Comparison of ENCODE assay signal across 23 mouse cellular contexts in genomic region chr11:22500771-22501566, GRCm38 (mm10). TPM values are rescaled to one million over a fixed set of nuclear protein-coding genes. Genes with fewer than 3 reads are reported as not detected.
DNase-seq lines count a peak whose midpoint lies in the region; ATAC-seq and TF ChIP-seq lines count a peak whose summit lies in the region.
"Had no signal": no experiment of that assay in that cellular context is flagged by ENCODE, and none has a peak within 500 bp of the region (broad histone marks: within the 10 kb centered on the region; RNA-seq: fewer than 3 reads in every experiment).

No protein-coding gene starts in this region.

- no peak overlapping the region for H3K9ac ChIP-seq in intestine, postnatal 0 days (ENCODE audit: low read depth, low read length)
- no peak overlapping the region for H3K9ac ChIP-seq in intestine, embryonic 16.5 days (ENCODE audit: low read depth, low read length)
- no peak overlapping the region for H3K9ac ChIP-seq in lung, embryonic 14.5 days
- H3K9ac ChIP-seq: forebrain, embryonic 13.5 days; hindbrain, embryonic 13.5 days had no signal

- H3K4me2 ChIP-seq in intestine, postnatal 0 days (replicated peaks; ENCODE audit: low read depth), result no peak overlapping the region
- H3K4me2 ChIP-seq in intestine, embryonic 16.5 days (ENCODE audit: low read depth, low read length), result no peak overlapping the region
- no peak overlapping the region for H3K4me2 ChIP-seq in lung, embryonic 14.5 days
- H3K4me2 ChIP-seq: forebrain, embryonic 13.5 days; heart, embryonic 11.5 days; hindbrain, embryonic 13.5 days had no signal

- H3K4me3 ChIP-seq in intestine, postnatal 0 days (ENCODE audit: low read depth, low read length), result no peak overlapping the region
- H3K4me3 ChIP-seq in intestine, embryonic 16.5 days (ENCODE audit: low read length), result no peak overlapping the region
- no peak overlapping the region for H3K4me3 ChIP-seq in lung, embryonic 14.5 days (ENCODE audit: low read depth, low read length)
- H3K4me3 ChIP-seq: forebrain, embryonic 10.5 days; forebrain, embryonic 13.5 days; hindbrain, embryonic 10.5 days; hindbrain, embryonic 13.5 days had no signal

- peak; percentile 20 for DNase-seq in lung, embryonic 14.5 days
- DNase-seq in lung, postnatal 10 days, result no peak
- DNase-seq in lung, postnatal 36 days, result peak; percentile 17
- DNase-seq in lung, postnatal 4 days, result no peak
- peak; percentile 38 for DNase-seq in R1 (ENCODE audit: low read depth, low spot score)
- DNase-seq: adrenal gland, postnatal 10 days; adrenal gland, postnatal 36 days; cerebellum, adult 18-20 months; cerebellum, adult 9-10 months; cerebellum, postnatal 14 days; gastrocnemius, postnatal 10 days; gastrocnemius, postnatal 36 days; heart, postnatal 36 days had no signal

- H3K4me1 ChIP-seq in intestine, postnatal 0 days (replicated peaks; ENCODE audit: control insufficient read depth, insufficient read depth, low read length), result no peaks in the 10 kb centered on the region
- no peaks in the 10 kb centered on the region for H3K4me1 ChIP-seq in intestine, embryonic 16.5 days (ENCODE audit: control insufficient read depth, insufficient read depth, low read length)
- no peaks in the 10 kb centered on the region for H3K4me1 ChIP-seq in lung, embryonic 14.5 days (ENCODE audit: insufficient read depth)
- H3K4me1 ChIP-seq: forebrain, embryonic 10.5 days; forebrain, embryonic 13.5 days; hindbrain, embryonic 10.5 days; hindbrain, embryonic 13.5 days had no signal

- 71% methylated on average over 9 of the region's 9 CpGs for WGBS in intestine, postnatal 0 days
- WGBS in intestine, embryonic 16.5 days, result 65% methylated on average over 9 of the region's 9 CpGs
- 63% methylated on average over 9 of the region's 9 CpGs for WGBS in lung, embryonic 14.5 days

- H3K36me3 ChIP-seq in intestine, postnatal 0 days (ENCODE audit: control insufficient read depth, insufficient read depth), result no peaks in the 10 kb centered on the region
- H3K36me3 ChIP-seq in intestine, embryonic 16.5 days (ENCODE audit: control insufficient read depth, insufficient read depth, low read length), result no peaks in the 10 kb centered on the region
- no peaks in the 10 kb centered on the region for H3K36me3 ChIP-seq in lung, embryonic 14.5 days (ENCODE audit: insufficient read depth)
- H3K36me3 ChIP-seq: forebrain, embryonic 10.5 days; hindbrain, embryonic 10.5 days had no signal

- H3K27ac ChIP-seq in intestine, postnatal 0 days (ENCODE audit: low read depth, low read length), result no peak overlapping the region
- H3K27ac ChIP-seq in intestine, embryonic 16.5 days (ENCODE audit: low read length), result no peak overlapping the region
- no peak overlapping the region for H3K27ac ChIP-seq in lung, embryonic 14.5 days (ENCODE audit: low read depth)
- H3K27ac ChIP-seq: forebrain, embryonic 10.5 days; forebrain, embryonic 13.5 days; hindbrain, embryonic 10.5 days; hindbrain, embryonic 13.5 days had no signal

- peak; percentile 47; the same call in 1 of the 2 replicates for ATAC-seq in intestine, postnatal 0 days
- ATAC-seq in intestine, embryonic 16.5 days, result no peak
- ATAC-seq in lung, embryonic 14.5 days (ENCODE audit: insufficient read depth), result no peak
- ATAC-seq: CD4-positive, CD25-positive, alpha-beta regulatory T cell, adult 4 months; forebrain, embryonic 13.5 days; forebrain, embryonic 16.5 days; hindbrain, embryonic 16.5 days had no signal

- no peaks in the 10 kb centered on the region for H3K9me3 ChIP-seq in intestine, postnatal 0 days (ENCODE audit: control insufficient read depth)
- no peaks in the 10 kb centered on the region for H3K9me3 ChIP-seq in intestine, embryonic 16.5 days (ENCODE audit: control insufficient read depth, low read length)
- H3K9me3 ChIP-seq in lung, embryonic 14.5 days (ENCODE audit: low read depth, low read length), result no peaks in the 10 kb centered on the region
- H3K9me3 ChIP-seq: forebrain, embryonic 10.5 days; forebrain, embryonic 13.5 days; hindbrain, embryonic 10.5 days; hindbrain, embryonic 13.5 days had no signal

- no peaks in the 10 kb centered on the region for H3K27me3 ChIP-seq in intestine, postnatal 0 days (replicated peaks; ENCODE audit: control insufficient read depth, insufficient read depth, low read length)
- no peaks in the 10 kb centered on the region for H3K27me3 ChIP-seq in intestine, embryonic 16.5 days (replicated peaks; ENCODE audit: control insufficient read depth, insufficient read depth, low read length)
- no peaks in the 10 kb centered on the region for H3K27me3 ChIP-seq in lung, embryonic 14.5 days (ENCODE audit: insufficient read depth, low read length)
- H3K27me3 ChIP-seq: forebrain, embryonic 13.5 days; hindbrain, embryonic 13.5 days had no signal

- TF ChIP-seq CTCF in intestine, postnatal 0 days (IDR thresholded peaks at IDR 0.05; ENCODE audit: low read depth), result no peak
- TF ChIP-seq CTCF in lung, embryonic 14.5 days (IDR thresholded peaks at IDR 0.05; ENCODE audit: low read depth), result no peak

RNA-seq across cellular contexts. Expression of gene Tmem17, which starts 10.9 kb away (rescaled TPM):
- polyA plus RNA-seq in intestine, postnatal 0 days (2015; fragmentation: Nextera tagmentation; extraction: Ambion mirVana), result 6.1 and 6.5 TPM in 2 replicates
- 9.5 and 9.6 TPM in 2 replicates for polyA plus RNA-seq in intestine, embryonic 16.5 days (2015; fragmentation: Nextera tagmentation; extraction: Ambion mirVana)
- polyA plus RNA-seq in lung, embryonic 14.5 days (2014; fragmentation: Nextera tagmentation; extraction: Ambion mirVana), result 16.0 and 17.9 TPM in 2 replicates

Comparison
In these comparisons a context has a peak if more than half of its experiments do, and no peak if none do; other contexts are left out.
1. DNase-seq: peak in lung, embryonic 14.5 days (single experiment), lung, postnatal 36 days (single experiment) and R1 (single experiment); none in lung, postnatal 10 days (single experiment) and lung, postnatal 4 days (0 of 2).